Mouse (Mus musculus) erythroblast, embryonic 14.5 days (primary cell): ENCODE measurements around the gene Sult5a1. TPM values are rescaled to one million over a fixed set of nuclear protein-coding genes. Genes with fewer than 3 reads are reported as not detected.

ENCODE experiments used
- H3K27me3 ChIP-seq: 2 replicates; pipeline ENCODE4 v1.6.1; 2012; ENCODE audit warnings: inconsistent platforms; ENCODE audit not compliant: control insufficient read depth
- H3K36me3 ChIP-seq: 2 replicates; pipeline ENCODE4 v1.6.1; 2012; ENCODE audit warnings: mild to moderate bottlenecking, inconsistent platforms; ENCODE audit not compliant: control insufficient read depth
- H3K4me1 ChIP-seq: 2 replicates; pipeline ENCODE4 v1.6.1; 2012; ENCODE audit warnings: inconsistent platforms; ENCODE audit not compliant: control insufficient read depth
- H3K4me3 ChIP-seq: replicated peaks from 2 replicates; pipeline ENCODE3; 2012; ENCODE audit warnings: moderate library complexity, mild to moderate bottlenecking, inconsistent platforms
- H3K9me3 ChIP-seq: 2 replicates; pipeline ENCODE4 v1.6.1; 2012; ENCODE audit warnings: low read length, inconsistent platforms, mixed read lengths; ENCODE audit not compliant: control insufficient read depth
- GATA1 ChIP-seq: IDR thresholded peaks from 2 replicates; pipeline ENCODE4 v1.6.1; 2012; ENCODE audit warnings: low read length, inconsistent platforms, mixed read lengths
- TAL1 ChIP-seq: IDR thresholded peaks from 3 replicates; pipeline ENCODE4 v1.6.1; 2012; ENCODE audit warnings: low read length, inconsistent platforms, mixed read lengths
- polyA plus RNA-seq: library from polyadenylated mRNA; stranded (reverse); fragments of >175 nt; gene quantifications from 2 replicates; pipeline ENCODE4 v1.2.3, GENCODE M21; 2012

Gene Sult5a1
- polyA plus RNA-seq, 1 experiment, result 0.08 TPM

- H3K4me1 ChIP-seq, result peaks cover 18% of the 10 kb centered on the region
- no peaks in the 10 kb centered on the region for H3K36me3 ChIP-seq
- no peak overlapping the region for H3K4me3 ChIP-seq
- TF ChIP-seq GATA1 (no peak), TAL1 (no peak)
- H3K9me3 ChIP-seq, result no peaks in the 10 kb centered on the region
- H3K27me3 ChIP-seq, result peaks cover 9% of the 10 kb centered on the region
Observed at GRCm38 (mm10) chr8:123138741-123139140, 19.4 kb downstream of the Sult5a1 start.

DNA sequence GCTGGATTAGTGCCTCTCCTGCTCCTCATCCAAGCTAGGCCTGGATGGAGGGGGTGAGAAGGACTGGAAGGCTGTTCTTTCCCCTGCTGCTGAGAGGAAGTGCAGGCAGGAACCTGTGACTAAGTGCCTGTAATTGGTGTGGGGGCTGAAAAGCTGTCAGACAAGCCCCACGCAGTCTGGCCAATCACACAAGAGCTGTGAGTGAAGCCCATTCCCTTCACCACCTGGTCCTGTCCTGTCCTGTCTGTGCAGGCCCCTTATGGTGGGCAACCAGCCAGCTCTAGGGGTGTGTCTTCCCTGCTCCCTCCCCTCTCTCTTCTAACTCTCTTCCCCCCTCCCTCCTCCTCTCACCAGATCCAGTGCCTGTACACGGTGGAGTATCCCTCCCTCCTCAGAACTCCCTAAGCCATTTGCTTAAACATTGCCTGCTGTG, 20.5 kb downstream of the Sult5a1 start:
- Histone ChIP-seq H3K9me3 (peaks cover 6% of the 10 kb centered on the region), H3K36me3 (no peaks in the 10 kb centered on the region), H3K4me3 (no peak overlapping the region), H3K27me3 (peaks cover 15% of the 10 kb centered on the region), H3K4me1 (peaks cover 18% of the 10 kb centered on the region)
- no peak for TF ChIP-seq GATA1
- no peak for TF ChIP-seq TAL1

GRCm38 (mm10) chr8:123136287-123136686, 21.8 kb downstream of the Sult5a1 start:
- Histone ChIP-seq H3K4me3 (no peak overlapping the region), H3K27me3 (peaks cover 18% of the 10 kb centered on the region), H3K9me3 (peaks cover 6% of the 10 kb centered on the region), H3K36me3 (no peaks in the 10 kb centered on the region), H3K4me1 (peaks cover 17% of the 10 kb centered on the region)
- TF ChIP-seq TAL1 (no peak), GATA1 (no peak)

DNA sequence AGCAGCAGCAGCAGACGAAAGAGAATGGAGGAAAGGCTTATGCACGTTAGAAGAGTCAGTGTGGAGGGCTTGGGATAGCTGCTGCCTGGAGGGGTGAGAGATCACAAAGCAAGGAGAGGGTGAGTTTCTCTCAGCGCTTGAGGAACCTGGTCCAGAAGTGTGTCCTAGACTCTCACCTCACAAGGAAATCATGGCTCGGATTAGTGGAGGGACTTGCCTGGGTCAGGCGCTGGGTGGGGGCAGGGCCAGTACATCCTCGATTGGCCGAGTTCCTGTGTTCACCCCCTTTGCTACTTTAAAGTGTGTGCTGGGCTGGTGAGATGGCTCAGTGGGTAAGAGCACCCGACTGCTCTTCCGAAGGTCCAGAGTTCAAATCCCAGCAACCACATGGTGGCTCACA, 22.3 kb downstream of the Sult5a1 start:
- H3K36me3 ChIP-seq, result no peaks in the 10 kb centered on the region
- peaks cover 14% of the 10 kb centered on the region for H3K4me1 ChIP-seq
- peaks cover 23% of the 10 kb centered on the region for H3K27me3 ChIP-seq
- peaks cover 6% of the 10 kb centered on the region for H3K9me3 ChIP-seq
- H3K4me3 ChIP-seq, result no peak overlapping the region
- TF ChIP-seq GATA1 (no peak), TAL1 (no peak)

DNA sequence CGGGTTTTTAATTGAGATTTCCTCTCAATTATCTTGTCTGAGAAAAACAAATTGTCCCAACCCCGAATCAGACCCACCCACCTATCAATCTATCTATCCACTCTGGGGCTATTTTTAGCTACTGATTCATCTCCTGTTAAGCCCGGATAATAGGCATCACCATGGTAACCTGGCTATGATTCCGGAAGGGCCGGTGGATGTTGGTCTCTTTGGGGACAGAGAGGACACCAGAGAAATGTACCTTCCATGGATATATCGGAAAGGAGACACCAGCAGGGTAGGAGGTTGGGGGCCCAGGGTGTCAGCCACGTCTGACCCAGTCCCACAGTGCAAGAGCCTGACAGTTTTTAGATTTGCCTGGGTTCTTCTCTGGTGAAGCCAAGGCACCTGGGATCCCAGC, 22.7 kb downstream of the Sult5a1 start:
- TF ChIP-seq TAL1 (no peak), GATA1 (no peak)
- H3K9me3 ChIP-seq, result peaks cover 6% of the 10 kb centered on the region
- H3K36me3 ChIP-seq, result no peaks in the 10 kb centered on the region
- H3K4me3 ChIP-seq, result no peak overlapping the region
- peaks cover 24% of the 10 kb centered on the region for H3K27me3 ChIP-seq
- peaks cover 10% of the 10 kb centered on the region for H3K4me1 ChIP-seq

DNA sequence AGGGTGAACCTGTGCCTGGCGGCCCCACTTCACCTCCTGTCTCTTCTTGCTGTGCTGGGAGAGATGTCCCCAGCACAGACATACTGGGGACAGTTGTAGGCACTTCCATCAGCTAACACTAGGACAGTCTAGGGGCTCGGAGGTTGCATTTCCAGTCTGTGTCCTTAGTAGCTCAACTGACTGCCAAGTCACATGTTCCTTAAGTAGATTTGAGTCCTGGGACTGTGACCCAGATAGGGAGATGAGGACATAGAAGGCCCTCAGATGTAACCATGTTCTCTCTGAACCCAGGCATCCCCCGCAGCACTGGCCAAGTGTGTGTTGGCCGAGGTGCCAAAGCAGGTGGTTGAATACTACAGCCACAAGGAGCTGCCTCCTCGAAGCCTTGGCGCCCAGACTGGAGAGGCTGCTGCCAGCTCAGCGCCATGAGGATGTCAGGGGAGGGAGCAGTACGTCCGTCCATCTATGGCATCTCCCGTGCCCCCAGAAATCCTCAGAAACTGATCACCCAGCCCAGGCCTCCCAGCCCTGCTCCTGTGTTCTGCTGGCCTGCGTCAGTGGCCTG, 23.9 kb downstream of the Sult5a1 start:
- Histone ChIP-seq H3K36me3 (no peaks in the 10 kb centered on the region), H3K27me3 (peaks cover 24% of the 10 kb centered on the region), H3K4me3 (no peak overlapping the region), H3K9me3 (peaks cover 6% of the 10 kb centered on the region), H3K4me1 (no peaks in the 10 kb centered on the region)
- TF ChIP-seq GATA1, result no peak
- no peak for TF ChIP-seq TAL1

DNA sequence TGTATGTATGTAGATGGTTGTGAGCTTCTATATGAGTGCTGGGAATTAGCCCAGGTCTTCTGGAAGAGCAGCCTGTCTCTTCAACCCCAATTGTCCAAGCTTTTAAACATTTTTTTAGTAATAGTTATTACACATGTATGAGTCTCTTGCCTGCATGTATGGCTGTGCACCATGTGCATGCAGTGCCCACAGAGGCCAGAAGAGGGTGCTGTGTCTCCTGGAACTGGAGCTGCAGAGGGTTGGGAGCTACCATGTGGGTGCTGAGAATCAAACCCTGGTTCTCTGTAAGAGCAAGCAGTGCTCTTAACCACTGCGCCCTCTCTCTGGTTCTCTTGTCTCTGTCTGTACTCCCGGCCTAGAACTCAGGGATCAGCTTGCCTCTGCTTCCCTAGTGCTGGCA, 25.2 kb downstream of the Sult5a1 start:
- peaks cover 27% of the 10 kb centered on the region for H3K27me3 ChIP-seq
- no peaks in the 10 kb centered on the region for H3K4me1 ChIP-seq
- no peak overlapping the region for H3K4me3 ChIP-seq
- H3K9me3 ChIP-seq, result peaks cover 6% of the 10 kb centered on the region
- TF ChIP-seq GATA1, result no peak
- TF ChIP-seq TAL1, result no peak
- no peaks in the 10 kb centered on the region for H3K36me3 ChIP-seq

GRCm38 (mm10) chr8:123131041-123131440, 27.1 kb downstream of the Sult5a1 start:
- peaks cover 6% of the 10 kb centered on the region for H3K9me3 ChIP-seq
- H3K36me3 ChIP-seq, result no peaks in the 10 kb centered on the region
- peaks cover 7% of the 10 kb centered on the region for H3K4me1 ChIP-seq
- TF ChIP-seq GATA1 (no peak), TAL1 (no peak)
- H3K27me3 ChIP-seq, result peaks cover 34% of the 10 kb centered on the region
- no peak overlapping the region for H3K4me3 ChIP-seq

- Histone ChIP-seq H3K36me3 (no peaks in the 10 kb centered on the region), H3K9me3 (no peaks in the 10 kb centered on the region), H3K4me1 (peaks cover 10% of the 10 kb centered on the region), H3K4me3 (no peak overlapping the region), H3K27me3 (peaks cover 43% of the 10 kb centered on the region)
- TF ChIP-seq GATA1, result no peak
Observed at GRCm38 (mm10) chr8:123126193-123126816, 31.8 kb downstream of the Sult5a1 start.

- Histone ChIP-seq H3K36me3 (no peaks in the 10 kb centered on the region), H3K27me3 (peaks cover 56% of the 10 kb centered on the region), H3K4me3 (no peak overlapping the region), H3K9me3 (no peaks in the 10 kb centered on the region; the same call in 1 of the 2 replicates), H3K4me1 (peaks cover 24% of the 10 kb centered on the region)
- no peak for TF ChIP-seq GATA1
- no peak for TF ChIP-seq TAL1
Observed at GRCm38 (mm10) chr8:123122670-123123069, 35.4 kb downstream of the Sult5a1 start.
